Mouse (Mus musculus): Measurements from ENCODE around the gene C130060K24Rik. TPM values are rescaled to one million over a fixed set of nuclear protein-coding genes. Genes with fewer than 3 reads are reported as not detected.
A peak's percentile ranks its signal among the peaks of the same experiment; 100 is the strongest.

C130060K24Rik gene
- polyA plus RNA-seq, 1 experiment from 2014 or later, result 0.60 TPM

DNA sequence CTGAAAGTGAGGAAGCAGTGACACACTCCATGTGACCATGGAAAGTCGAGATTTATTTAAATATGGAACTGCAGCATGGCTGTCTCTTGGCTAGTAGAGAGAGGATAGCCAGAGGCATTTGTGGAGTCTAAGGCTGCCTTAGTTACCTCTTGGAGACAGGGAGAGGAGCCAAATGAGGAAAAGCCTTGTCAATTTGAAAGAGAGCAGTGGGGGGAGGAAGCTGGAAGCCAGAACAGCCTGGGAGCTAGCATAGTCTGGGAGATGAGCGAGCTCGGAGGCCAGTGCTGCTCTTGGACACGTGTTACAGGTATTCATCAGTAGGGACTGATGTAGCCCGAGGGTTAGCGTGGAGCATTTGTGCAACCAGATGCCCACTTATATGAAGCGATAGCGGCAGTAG is 46.2 kb downstream of the C130060K24Rik start:
- H3K36me3 ChIP-seq (ENCODE audit: control insufficient read depth, insufficient read depth, low read length), result no peaks in the 10 kb centered on the region
- H3K27ac ChIP-seq (ENCODE audit: low read depth, low read length), result no peak overlapping the region
- WGBS, result 87% methylated on average over 8 of the region's 8 CpGs
- H3K4me1 ChIP-seq (ENCODE audit: control insufficient read depth, insufficient read depth, low read length), result no peaks in the 10 kb centered on the region
- H3K9me3 ChIP-seq (ENCODE audit: control insufficient read depth, low read length), result no peaks in the 10 kb centered on the region
- no peak overlapping the region for H3K4me3 ChIP-seq (ENCODE audit: low read depth, low read length)
- H3K4me2 ChIP-seq (ENCODE audit: low read depth, low read length), result no peak overlapping the region
- no peak overlapping the region for H3K9ac ChIP-seq (replicated peaks; ENCODE audit: low read depth, low read length)
- 0 out of 2 replicates have a peak, but pooled peaks have one; percentile 34 for ATAC-seq (ENCODE audit: low read depth)
- H3K27me3 ChIP-seq (ENCODE audit: control insufficient read depth, insufficient read depth, low read length), result no peaks in the 10 kb centered on the region

- Histone ChIP-seq H3K4me2 (ENCODE audit: low read depth, low read length) (no peak overlapping the region), H3K4me3 (ENCODE audit: low read depth, low read length) (no peak overlapping the region), H3K9ac (replicated peaks; ENCODE audit: low read depth, low read length) (no peak overlapping the region), H3K9me3 (ENCODE audit: control insufficient read depth, low read length) (no peaks in the 10 kb centered on the region), H3K36me3 (ENCODE audit: control insufficient read depth, insufficient read depth, low read length) (no peaks in the 10 kb centered on the region), H3K27me3 (ENCODE audit: control insufficient read depth, insufficient read depth, low read length) (no peaks in the 10 kb centered on the region), H3K4me1 (ENCODE audit: control insufficient read depth, insufficient read depth, low read length) (no peaks in the 10 kb centered on the region), H3K27ac (ENCODE audit: low read depth, low read length) (no peak overlapping the region)
- 88% methylated on average over 5 of the region's 5 CpGs for WGBS
- no peak for ATAC-seq (ENCODE audit: low read depth)
These were observed 52.3 kb downstream of the C130060K24Rik start for GRCm38 (mm10) chr6:65433159-65433558.

DNA sequence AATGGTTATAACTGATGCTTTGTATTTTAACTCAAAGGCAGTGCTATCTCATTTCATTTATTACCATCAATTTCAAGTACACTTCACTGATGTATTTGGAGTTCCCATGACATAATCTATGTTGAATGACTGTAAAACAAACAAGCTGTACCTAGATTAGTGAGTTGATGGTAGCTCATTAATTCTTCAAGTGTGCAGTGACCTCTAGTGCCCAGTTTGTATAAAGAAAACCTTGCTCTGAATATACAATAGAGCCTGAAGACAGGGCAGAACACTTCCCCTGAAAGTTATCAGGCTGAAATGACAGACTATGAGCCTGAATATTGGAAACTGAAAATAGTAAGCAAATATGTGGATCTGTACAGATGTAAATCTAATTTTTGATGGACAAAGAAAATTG is 72.6 kb downstream of the C130060K24Rik start:
- no peak overlapping the region for H3K27ac ChIP-seq (ENCODE audit: low read depth, low read length)
- no peaks in the 10 kb centered on the region for H3K27me3 ChIP-seq (ENCODE audit: control insufficient read depth, insufficient read depth, low read length)
- H3K4me3 ChIP-seq (ENCODE audit: low read depth, low read length), result no peak overlapping the region
- ATAC-seq (ENCODE audit: low read depth), result peak; percentile 91
- no peaks in the 10 kb centered on the region for H3K4me1 ChIP-seq (ENCODE audit: control insufficient read depth, insufficient read depth, low read length)
- no peaks in the 10 kb centered on the region for H3K9me3 ChIP-seq (ENCODE audit: control insufficient read depth, low read length)
- no peak overlapping the region for H3K4me2 ChIP-seq (ENCODE audit: low read depth, low read length)
- no peak overlapping the region for H3K9ac ChIP-seq (replicated peaks; ENCODE audit: low read depth, low read length)
- no peaks in the 10 kb centered on the region for H3K36me3 ChIP-seq (ENCODE audit: control insufficient read depth, insufficient read depth, low read length)

DNA sequence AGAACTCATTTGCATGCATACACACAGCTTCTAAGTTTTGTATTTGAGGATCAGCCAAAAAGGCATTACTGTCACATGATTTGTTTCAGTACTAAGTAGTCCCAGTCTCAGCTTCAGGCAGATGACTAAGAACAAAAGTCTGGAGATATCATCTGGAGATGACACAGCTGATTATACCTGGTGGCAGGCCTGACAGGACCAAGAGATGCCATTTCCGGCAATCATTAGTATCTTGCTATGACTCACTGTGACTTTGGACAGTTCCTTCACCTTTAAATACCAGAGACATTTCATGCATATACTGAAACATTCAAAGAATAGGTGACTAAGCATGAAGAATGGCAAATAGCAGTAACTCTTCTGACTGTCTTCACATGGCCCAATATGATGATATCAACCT is 84.4 kb downstream of the C130060K24Rik start:
- 97% methylated on average over 1 of the region's 1 CpGs for WGBS
- no peaks in the 10 kb centered on the region for H3K27me3 ChIP-seq (ENCODE audit: control insufficient read depth, insufficient read depth, low read length)

DNA sequence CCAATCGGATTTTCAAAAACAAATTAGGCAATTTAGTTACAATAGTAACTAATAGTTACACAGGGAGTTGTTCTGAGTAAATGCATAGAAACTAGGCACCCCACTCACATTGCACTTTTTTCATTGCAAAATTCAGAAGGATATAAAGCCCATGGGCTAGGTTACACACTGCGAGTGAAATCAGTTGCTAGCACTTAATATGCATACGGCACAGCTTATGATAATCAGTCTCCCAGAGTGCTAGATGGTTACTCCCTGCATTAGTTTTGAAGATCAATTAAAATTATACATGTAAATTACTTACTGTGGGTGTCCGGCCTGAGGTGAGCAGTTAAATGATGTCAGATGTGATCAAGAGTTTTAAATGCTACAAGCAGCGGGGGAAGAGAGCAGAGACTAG is 89.4 kb downstream of the C130060K24Rik start:
- H3K36me3 ChIP-seq (ENCODE audit: control insufficient read depth, insufficient read depth, low read length), result no peaks in the 10 kb centered on the region
- peak; percentile 68; the same call in 1 of the 2 replicates for ATAC-seq (ENCODE audit: low read depth)

More for the DNA sequence above, 84.4 kb downstream of the C130060K24Rik start:
- no peak overlapping the region for H3K4me3 ChIP-seq (ENCODE audit: low read depth, low read length)
- H3K9me3 ChIP-seq (ENCODE audit: control insufficient read depth, low read length), result no peaks in the 10 kb centered on the region
- no peak overlapping the region for H3K27ac ChIP-seq (ENCODE audit: low read depth, low read length)
- H3K9ac ChIP-seq (replicated peaks; ENCODE audit: low read depth, low read length), result no peak overlapping the region
- H3K36me3 ChIP-seq (ENCODE audit: control insufficient read depth, insufficient read depth, low read length), result no peaks in the 10 kb centered on the region
- no peak overlapping the region for H3K4me2 ChIP-seq (ENCODE audit: low read depth, low read length)
- H3K4me1 ChIP-seq (ENCODE audit: control insufficient read depth, insufficient read depth, low read length), result no peaks in the 10 kb centered on the region
- ATAC-seq (ENCODE audit: low read depth), result no peak

GRCm38 (mm10) chr6:65472455-65472854 is 91.5 kb downstream of the C130060K24Rik start:
- no peak for ATAC-seq (ENCODE audit: low read depth)
- Histone ChIP-seq H3K4me1 (ENCODE audit: control insufficient read depth, insufficient read depth, low read length) (no peaks in the 10 kb centered on the region), H3K36me3 (ENCODE audit: control insufficient read depth, insufficient read depth, low read length) (no peaks in the 10 kb centered on the region), H3K9ac (replicated peaks; ENCODE audit: low read depth, low read length) (no peak overlapping the region), H3K4me2 (ENCODE audit: low read depth, low read length) (no peak overlapping the region), H3K9me3 (ENCODE audit: control insufficient read depth, low read length) (no peaks in the 10 kb centered on the region), H3K27me3 (ENCODE audit: control insufficient read depth, insufficient read depth, low read length) (no peaks in the 10 kb centered on the region), H3K27ac (ENCODE audit: low read depth, low read length) (no peak overlapping the region), H3K4me3 (ENCODE audit: low read depth, low read length) (no peak overlapping the region)
- 92% methylated on average over 7 of the region's 7 CpGs for WGBS

More for the DNA sequence above, 89.4 kb downstream of the C130060K24Rik start:
- Histone ChIP-seq H3K9me3 (ENCODE audit: control insufficient read depth, low read length) (no peaks in the 10 kb centered on the region), H3K4me3 (ENCODE audit: low read depth, low read length) (no peak overlapping the region), H3K4me1 (ENCODE audit: control insufficient read depth, insufficient read depth, low read length) (no peaks in the 10 kb centered on the region), H3K27ac (ENCODE audit: low read depth, low read length) (no peak overlapping the region), H3K4me2 (ENCODE audit: low read depth, low read length) (no peak overlapping the region), H3K9ac (replicated peaks; ENCODE audit: low read depth, low read length) (no peak overlapping the region), H3K27me3 (ENCODE audit: control insufficient read depth, insufficient read depth, low read length) (no peaks in the 10 kb centered on the region)
- 69% methylated on average over 5 of the region's 5 CpGs for WGBS

- Histone ChIP-seq H3K36me3 (ENCODE audit: control insufficient read depth, insufficient read depth, low read length) (no peaks in the 10 kb centered on the region), H3K27me3 (ENCODE audit: control insufficient read depth, insufficient read depth, low read length) (no peaks in the 10 kb centered on the region), H3K4me2 (ENCODE audit: low read depth, low read length) (no peak overlapping the region), H3K9ac (replicated peaks; ENCODE audit: low read depth, low read length) (no peak overlapping the region), H3K4me1 (ENCODE audit: control insufficient read depth, insufficient read depth, low read length) (no peaks in the 10 kb centered on the region), H3K27ac (ENCODE audit: low read depth, low read length) (no peak overlapping the region), H3K9me3 (ENCODE audit: control insufficient read depth, low read length) (no peaks in the 10 kb centered on the region), H3K4me3 (ENCODE audit: low read depth, low read length) (no peak overlapping the region)
- ATAC-seq (ENCODE audit: low read depth), result no peak
These were observed 117.9 kb downstream of the C130060K24Rik start for GRCm38 (mm10) chr6:65498786-65499185.

Other genes starting within 250 kb of the C130060K24Rik start
- gene Hpgds, start 236.2 kb upstream of the C130060K24Rik start, polyA plus RNA-seq (2014; fragmentation: Nextera tagmentation; extraction: Ambion mirVana), result 4.3 TPM in 2 replicates
- gene Tnip3, start 144.2 kb downstream of the C130060K24Rik start, polyA plus RNA-seq (2014; fragmentation: Nextera tagmentation; extraction: Ambion mirVana), result 0.08 TPM in 1 of 2 replicates, not detected in the other

Data from neural tube, embryonic 14.5 days (tissue).